Comparison of ENCODE assay signal across 15 mouse cellular contexts in genomic region chr3:79976786-79977185, GRCm38 (mm10).
DNase-seq lines count a peak whose midpoint lies in the region; ATAC-seq and TF ChIP-seq lines count a peak whose summit lies in the region.
"Had no signal": no experiment of that assay in that cellular context is flagged by ENCODE, and none has a peak within 500 bp of the region (broad histone marks: within the 10 kb centered on the region; RNA-seq: fewer than 3 reads in every experiment).

No protein-coding gene starts in this region.

- peak; percentile 68 for TF ChIP-seq EP300 in lung, postnatal 0 days (IDR thresholded peaks at IDR 0.05)
- 0 out of 2 replicates have a peak, but pooled peaks have one; percentile 32 for TF ChIP-seq EP300 in heart, postnatal 0 days (IDR thresholded peaks at IDR 0.05; ENCODE audit: low read depth)

- WGBS in heart, embryonic 10.5 days = 46% methylated on average over 3 of the region's 3 CpGs
- WGBS in lung, postnatal 0 days = 29% methylated on average over 3 of the region's 3 CpGs
- WGBS in heart, postnatal 0 days = 28% methylated on average over 3 of the region's 3 CpGs
- 42% methylated on average over 3 of the region's 3 CpGs for WGBS in liver, embryonic 12.5 days (ENCODE audit: insufficient replicate concordance)

- peaks cover 34% of the 10 kb centered on the region for H3K4me1 ChIP-seq in heart, embryonic 10.5 days
- peaks cover 9% of the 10 kb centered on the region; the same call in 1 of the 2 replicates for H3K4me1 ChIP-seq in lung, postnatal 0 days (ENCODE audit: insufficient read depth, low read depth, low read length)
- H3K4me1 ChIP-seq in heart, postnatal 0 days (ENCODE audit: control insufficient read depth, insufficient read depth) = peaks cover 43% of the 10 kb centered on the region
- H3K4me1 ChIP-seq in liver, embryonic 12.5 days = peaks cover 14% of the 10 kb centered on the region
- H3K4me1 ChIP-seq: midbrain, embryonic 12.5 days had no signal

- no peaks in the 10 kb centered on the region for H3K36me3 ChIP-seq in heart, embryonic 10.5 days
- no peaks in the 10 kb centered on the region for H3K36me3 ChIP-seq in lung, postnatal 0 days (ENCODE audit: insufficient read depth, low read length)
- H3K36me3 ChIP-seq in heart, postnatal 0 days (replicated peaks; ENCODE audit: control insufficient read depth, insufficient read depth, low read length) = no peaks in the 10 kb centered on the region
- H3K36me3 ChIP-seq in liver, embryonic 12.5 days = no peaks in the 10 kb centered on the region
- H3K36me3 ChIP-seq: forebrain, embryonic 10.5 days; liver, embryonic 15.5 days; midbrain, embryonic 12.5 days had no signal

- DNase-seq in heart, adult 11 months = peak; percentile 95
- no peak for DNase-seq in heart, embryonic 10.5 days (ENCODE audit: low spot score)
- peak; percentile 55 for DNase-seq in lung, postnatal 0 days (ENCODE audit: low spot score)
- no peak for DNase-seq in lung, postnatal 25 days (ENCODE audit: low spot score)
- DNase-seq in heart, postnatal 0 days (ENCODE audit: low spot score) = peak; percentile 59
- DNase-seq in lung, postnatal 10 days = peak; percentile 58
- DNase-seq: cerebellum, adult 8-10 months; gastrocnemius, postnatal 10 days; right cerebral cortex, postnatal 14 days had no signal

- H3K4me3 ChIP-seq in heart, embryonic 10.5 days = no peak overlapping the region
- H3K4me3 ChIP-seq in lung, postnatal 0 days (ENCODE audit: low read depth, low read length) = no peak overlapping the region
- no peak overlapping the region for H3K4me3 ChIP-seq in heart, postnatal 0 days (ENCODE audit: low read depth, low read length)
- H3K4me3 ChIP-seq in liver, embryonic 12.5 days = no peak overlapping the region
- H3K4me3 ChIP-seq: forebrain, embryonic 10.5 days; liver, embryonic 15.5 days; midbrain, embryonic 12.5 days had no signal

- H3K9ac ChIP-seq in lung, postnatal 0 days (replicated peaks; ENCODE audit: low read depth) = no peak overlapping the region
- H3K9ac ChIP-seq in heart, postnatal 0 days (replicated peaks; ENCODE audit: low read depth, low read length) = no peak overlapping the region
- H3K9ac ChIP-seq in liver, embryonic 12.5 days = no peak overlapping the region
- H3K9ac ChIP-seq: hindbrain, embryonic 14.5 days; liver, embryonic 15.5 days; midbrain, embryonic 12.5 days had no signal

- H3K27me3 ChIP-seq in heart, embryonic 10.5 days (ENCODE audit: insufficient read depth, poor library complexity, severe bottlenecking) = no peaks in the 10 kb centered on the region
- H3K27me3 ChIP-seq in lung, postnatal 0 days (replicated peaks; ENCODE audit: insufficient read depth, low read length) = no peaks in the 10 kb centered on the region
- H3K27me3 ChIP-seq in heart, postnatal 0 days (ENCODE audit: control insufficient read depth, insufficient read depth, low read length) = no peaks in the 10 kb centered on the region
- no peaks in the 10 kb centered on the region for H3K27me3 ChIP-seq in liver, embryonic 12.5 days (replicated peaks)
- H3K27me3 ChIP-seq: liver, embryonic 15.5 days; midbrain, embryonic 12.5 days had no signal

- peak; percentile 44 for ATAC-seq in lung, postnatal 0 days
- ATAC-seq in heart, postnatal 0 days (ENCODE audit: insufficient read depth, low read depth) = 0 out of 2 replicates have a peak, but pooled peaks have one; percentile 30
- no peak for ATAC-seq in megakaryocyte, adult 5-6 weeks (ENCODE audit: poor library complexity, severe bottlenecking)
- no peak for ATAC-seq in liver, embryonic 12.5 days

- TF ChIP-seq CTCF in lung, postnatal 0 days (IDR thresholded peaks at IDR 0.05) = no peak
- no peak for TF ChIP-seq CTCF in heart, postnatal 0 days (IDR thresholded peaks at IDR 0.05; ENCODE audit: low read depth)

- H3K9me3 ChIP-seq in heart, embryonic 10.5 days = no peaks in the 10 kb centered on the region
- H3K9me3 ChIP-seq in lung, postnatal 0 days (ENCODE audit: low read length) = no peaks in the 10 kb centered on the region
- H3K9me3 ChIP-seq in heart, postnatal 0 days (replicated peaks; ENCODE audit: control insufficient read depth, low read length) = no peaks in the 10 kb centered on the region
- no peaks in the 10 kb centered on the region for H3K9me3 ChIP-seq in liver, embryonic 12.5 days (replicated peaks)
- H3K9me3 ChIP-seq: forebrain, embryonic 10.5 days; liver, embryonic 15.5 days; midbrain, embryonic 12.5 days had no signal

- H3K27ac ChIP-seq in heart, embryonic 10.5 days = no peak overlapping the region; the same call in 1 of the 2 replicates
- H3K27ac ChIP-seq in lung, postnatal 0 days (ENCODE audit: low read length) = no peak overlapping the region
- H3K27ac ChIP-seq in heart, postnatal 0 days (ENCODE audit: low read depth) = peak overlapping the region; percentile 70
- no peak overlapping the region for H3K27ac ChIP-seq in liver, embryonic 12.5 days
- H3K27ac ChIP-seq: forebrain, embryonic 10.5 days; hindbrain, embryonic 14.5 days; liver, embryonic 15.5 days; midbrain, embryonic 12.5 days had no signal

- H3K4me2 ChIP-seq in lung, postnatal 0 days (replicated peaks; ENCODE audit: low read depth, low read length) = no peak overlapping the region
- no peak overlapping the region for H3K4me2 ChIP-seq in heart, postnatal 0 days (ENCODE audit: low read depth, low read length)
- H3K4me2 ChIP-seq in liver, embryonic 12.5 days = no peak overlapping the region
- H3K4me2 ChIP-seq: hindbrain, embryonic 14.5 days; liver, embryonic 15.5 days; midbrain, embryonic 12.5 days had no signal

Comparison
In these comparisons a context has a peak if more than half of its experiments do, and no peak if none do; other contexts are left out.
1. DNase-seq: peak in heart, adult 11 months (single experiment), lung, postnatal 0 days (single experiment), heart, postnatal 0 days (single experiment) and lung, postnatal 10 days (single experiment); none in heart, embryonic 10.5 days (single experiment) and lung, postnatal 25 days (single experiment).
2. ATAC-seq: peak in lung, postnatal 0 days (single experiment) and heart, postnatal 0 days (single experiment); none in megakaryocyte, adult 5-6 weeks (single experiment) and liver, embryonic 12.5 days (single experiment).